Mouse (Mus musculus) adrenal gland, postnatal 25 days (tissue): ENCODE measurements at regions not wholly inside any gene's neighbourhood (a gene's known extent, or its start where the extent isn't known, plus 50 kb on each side); places are given as distances from the start of the nearest gene placed in this dataset.
A peak's percentile ranks its signal among the peaks of the same experiment; 100 is the strongest.

Experiments
- DNase-seq: peaks from one replicate; pipeline ENCODE4 v3.0.0; 2021; ENCODE audit warnings: mixed read lengths

- no peak for DNase-seq
These were observed 78.2 kb upstream of the Slc16a7 start for GRCm38 (mm10) chr10:125467503-125467902.

GRCm38 (mm10) chr10:125488350-125488749, 99.1 kb upstream of the Slc16a7 start:
- no peak for DNase-seq

GRCm38 (mm10) chr10:125490395-125490794, 101.1 kb upstream of the Slc16a7 start:
- no peak for DNase-seq

GRCm38 (mm10) chr10:125494489-125494888, 105.2 kb upstream of the Slc16a7 start:
- no peak for DNase-seq

- no peak for DNase-seq
These were observed 109.1 kb upstream of the Slc16a7 start for GRCm38 (mm10) chr10:125498347-125498746.

DNA sequence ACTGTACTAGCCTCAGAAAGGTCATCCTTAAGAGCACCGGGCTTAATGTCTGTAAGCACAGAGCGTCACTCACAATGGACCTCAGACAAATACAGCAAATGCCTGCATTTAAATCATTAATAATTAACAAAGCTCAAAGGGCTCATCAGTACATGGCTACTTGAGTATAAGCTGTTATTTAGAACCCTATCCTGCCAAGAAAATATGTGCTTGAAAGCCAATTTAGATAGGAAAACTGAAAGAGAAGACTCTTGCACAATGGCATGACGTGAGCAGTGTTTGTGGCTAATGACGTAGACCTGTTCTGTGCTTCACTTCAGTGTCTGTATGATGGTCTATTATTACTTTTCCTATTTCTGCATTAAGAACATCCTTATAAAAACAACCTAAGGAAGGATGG, 111.1 kb upstream of the Slc16a7 start:
- DNase-seq = no peak

DNA sequence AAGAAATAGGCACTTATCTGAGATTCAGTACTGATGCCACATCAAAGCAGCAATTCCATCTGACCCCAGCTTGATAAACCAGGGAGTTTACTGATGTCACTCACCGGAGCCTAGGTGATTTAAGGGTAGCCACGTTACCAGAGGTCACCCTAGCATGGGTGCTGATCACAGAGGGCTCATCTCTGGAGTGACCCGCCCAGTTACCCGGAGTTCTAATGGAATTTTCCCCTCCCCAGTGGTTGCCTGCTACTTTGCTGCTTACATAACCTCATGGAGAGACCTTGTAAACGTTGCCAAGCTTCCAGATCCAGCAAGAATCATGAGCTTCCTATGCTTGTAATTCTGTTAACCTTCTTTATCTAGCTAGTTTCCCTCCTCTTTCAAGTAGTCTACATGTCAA, 125.8 kb upstream of the Slc16a7 start:
- peak; percentile 20 for DNase-seq

DNA sequence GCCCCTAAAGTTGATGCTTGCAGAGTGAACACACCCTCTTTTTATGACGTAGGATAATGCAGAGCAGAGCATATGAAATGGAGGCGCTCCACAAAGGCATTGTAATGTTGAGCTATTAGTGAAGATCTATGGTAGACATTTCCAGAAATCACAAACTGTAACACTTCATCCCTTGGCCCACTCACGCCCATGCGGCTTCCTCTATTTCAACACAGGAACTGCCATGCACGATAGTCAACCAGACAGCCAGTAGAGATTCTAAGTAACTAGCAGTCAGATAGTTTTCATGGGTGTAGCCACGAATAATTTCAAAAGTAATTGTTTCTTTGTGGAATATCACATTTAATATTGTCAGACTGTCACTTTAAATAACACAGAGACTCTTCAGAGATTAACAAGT, 141.6 kb upstream of the Slc16a7 start:
- no peak for DNase-seq

- no peak for DNase-seq
These were observed 149.1 kb upstream of the Slc16a7 start for GRCm38 (mm10) chr10:125538316-125538715.

- DNase-seq = no peak
These were observed 197.4 kb upstream of the Slc16a7 start for GRCm38 (mm10) chr10:125586489-125587147.

- no peak for DNase-seq
These were observed 203.7 kb upstream of the Slc16a7 start for GRCm38 (mm10) chr10:125593006-125593405.

DNA sequence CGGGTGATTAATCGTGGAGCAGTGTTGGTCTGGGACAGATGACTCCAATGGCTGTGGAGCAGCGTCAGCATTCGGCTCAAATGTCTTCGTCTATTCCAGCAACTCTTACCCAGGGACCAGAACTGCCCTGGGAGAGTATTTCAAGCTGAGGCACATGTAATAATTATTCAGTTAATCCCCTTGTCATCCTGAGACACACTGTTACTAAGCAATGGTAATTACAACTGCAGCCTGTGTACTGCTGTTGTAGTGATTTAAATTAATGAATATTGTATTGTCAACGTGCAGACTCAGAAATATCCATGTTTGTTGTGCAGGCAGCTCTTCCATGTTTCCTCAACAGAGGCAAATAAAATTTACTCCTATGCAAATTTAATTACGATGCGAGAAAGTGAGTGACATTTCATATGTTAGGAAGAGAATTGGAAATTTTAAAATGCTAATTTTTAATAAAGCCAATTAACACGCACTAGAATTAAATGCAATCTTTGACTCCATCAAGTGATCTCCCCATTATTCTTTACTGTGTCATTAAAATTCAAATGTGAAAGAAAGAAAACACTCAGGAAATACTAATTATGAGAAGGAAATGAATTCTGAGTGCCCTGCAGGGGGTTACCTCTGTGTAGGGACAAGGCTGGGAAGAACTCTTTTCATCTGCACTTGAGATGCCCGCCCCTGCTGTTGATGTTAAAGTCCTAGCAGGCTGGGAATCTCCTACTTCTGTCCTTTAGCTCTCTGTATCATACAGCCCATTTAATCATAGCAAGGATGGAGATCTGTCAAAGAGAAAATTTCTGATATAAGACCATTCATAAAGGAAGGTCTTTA, 218.7 kb upstream of the Slc16a7 start:
- DNase-seq = no peak

GRCm38 (mm10) chr10:125610353-125610752, 221.1 kb upstream of the Slc16a7 start:
- DNase-seq = no peak

GRCm38 (mm10) chr10:125612773-125613172, 223.5 kb upstream of the Slc16a7 start:
- no peak for DNase-seq

- no peak for DNase-seq
These were observed 232.1 kb upstream of the Slc16a7 start for GRCm38 (mm10) chr10:125621376-125621775.

DNA sequence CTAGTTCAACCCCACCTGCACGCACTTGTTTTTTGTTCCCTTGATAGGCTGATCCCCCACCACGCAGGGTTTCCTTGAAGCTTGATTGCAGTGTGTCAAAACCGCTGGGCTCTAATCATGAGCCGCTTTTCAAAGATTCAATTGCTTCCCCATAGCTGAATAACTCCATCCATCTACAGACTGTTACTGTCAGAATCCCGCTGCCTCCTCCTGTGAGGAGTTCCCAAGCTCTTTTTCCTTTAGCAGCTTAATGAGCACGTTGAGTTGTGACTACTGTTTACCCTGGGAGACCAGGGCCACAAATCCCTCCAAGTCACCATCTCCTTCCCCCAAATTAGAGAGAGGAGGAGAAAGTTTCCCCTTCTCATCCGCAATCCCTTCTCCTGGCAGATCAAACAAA, 234.6 kb upstream of the Slc16a7 start:
- no peak for DNase-seq

DNA sequence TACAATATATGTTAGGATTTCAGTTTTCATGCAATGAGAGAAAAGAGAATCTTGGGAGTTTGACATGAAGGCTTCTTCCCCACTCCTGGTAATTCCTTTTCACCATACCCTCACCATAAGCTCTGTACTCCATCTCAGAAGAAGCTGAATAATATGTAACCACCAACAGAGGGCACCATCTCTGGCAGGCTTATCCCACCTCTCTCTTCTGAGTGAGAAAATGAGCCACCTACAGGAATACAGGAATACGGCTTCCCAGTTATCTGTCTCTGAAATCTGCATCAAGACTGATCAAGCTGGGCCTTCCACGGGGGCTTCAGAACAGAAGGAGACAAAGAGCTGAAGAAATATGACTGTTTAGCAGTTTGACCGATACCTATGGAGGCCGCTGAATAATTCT, 278.6 kb upstream of the Slc16a7 start:
- no peak for DNase-seq

- no peak for DNase-seq
These were observed 284.4 kb upstream of the Slc16a7 start for GRCm38 (mm10) chr10:125673637-125674036.

GRCm38 (mm10) chr10:125679644-125680043, 286.3 kb upstream of the Lrig3 start:
- no peak for DNase-seq

DNA sequence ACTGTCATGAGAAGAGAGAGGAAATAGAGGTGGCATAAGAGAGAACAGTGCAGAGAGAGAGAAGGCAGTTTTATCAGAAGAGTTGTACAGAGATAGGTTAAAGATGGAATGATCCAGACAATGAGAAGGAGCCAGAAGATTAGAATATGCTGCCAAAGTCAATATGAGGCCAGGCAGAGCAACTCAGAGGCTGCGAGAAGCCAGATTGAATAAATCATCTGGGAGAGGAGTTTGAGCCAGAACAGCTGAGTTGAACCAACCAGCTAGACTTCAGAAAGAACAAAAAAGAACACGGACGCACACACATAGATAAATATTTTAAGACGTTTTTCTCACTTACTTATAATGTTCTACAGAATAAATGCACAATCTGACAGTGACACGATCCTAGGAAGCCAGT, 280.8 kb upstream of the Lrig3 start:
- DNase-seq = no peak

DNA sequence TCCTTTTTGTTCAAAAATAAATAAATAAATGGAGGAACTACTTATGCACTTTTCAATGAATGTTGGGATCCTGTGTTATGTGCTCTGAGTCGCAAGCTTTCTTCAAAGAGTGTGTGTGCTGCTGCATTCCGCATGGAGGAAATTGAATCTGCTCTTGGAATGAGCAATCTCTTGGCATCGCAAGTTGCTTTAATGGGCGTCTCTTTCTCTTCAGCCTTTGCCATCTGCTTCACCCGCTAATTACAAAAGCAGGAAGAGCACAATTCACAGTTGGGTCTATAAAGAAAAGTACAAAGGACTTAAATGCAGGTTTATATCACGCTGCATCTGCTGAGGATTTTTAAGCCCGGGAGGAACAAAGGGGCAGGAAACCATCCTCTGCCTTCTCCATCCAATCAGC, 272.5 kb upstream of the Lrig3 start:
- no peak for DNase-seq

GRCm38 (mm10) chr10:125696159-125696558, 269.8 kb upstream of the Lrig3 start:
- DNase-seq = no peak

- peak; percentile 45 for DNase-seq
These were observed 240.8 kb upstream of the Lrig3 start for GRCm38 (mm10) chr10:125725077-125725680.
